Mouse (Mus musculus) megakaryocyte, embryonic 14.5 days (primary cell): ENCODE data around the gene Fcrlb.

Source experiments
- FLI1 ChIP-seq: IDR thresholded peaks from 2 replicates; pipeline ENCODE4 v1.6.1; 2012; ENCODE audit warnings: low read length, inconsistent platforms, mixed read lengths
- GATA1 ChIP-seq: IDR thresholded peaks from 3 replicates; pipeline ENCODE4 v1.6.1; 2012; ENCODE audit warnings: mixed read lengths, low read length, inconsistent platforms, borderline replicate concordance

GRCm38 (mm10) chr1:170927378-170927777 is 14.6 kb upstream of the Fcrlb start, which contains the start of gene Fcrla:
- TF ChIP-seq FLI1: no peak
- no peak for TF ChIP-seq GATA1
